Mouse (Mus musculus) sigmoid colon, adult 10 weeks (tissue): ENCODE data around the gene Spata16. TPM values are rescaled to one million over a fixed set of nuclear protein-coding genes. Genes with fewer than 3 reads are reported as not detected.

Experiments
- polyA plus RNA-seq: library from polyadenylated mRNA; stranded (reverse); fragments of 350-450 nt; fragmentation: Illumina TruSeq; extraction: RNeasy Lipid Tissue Mini Kit (QIAGEN cat#74804); gene quantifications from one replicate; pipeline ENCODE4 v1.2.3, GENCODE M21; 2014; ENCODE audit warnings: low read depth, low replicate concordance

Spata16 gene
- not detected for polyA plus RNA-seq

GRCm38 (mm10) chr3:26637402-26637801, at the start of gene Spata16:
Gene Spata16, plus strand, starts transcription at chr3:26637620.

